Mouse (Mus musculus) retina, postnatal 7 days (tissue): ENCODE measurements at regions not wholly inside any gene's neighbourhood (a gene's known extent, or its start where the extent isn't known, plus 50 kb on each side); places are given as distances from the start of the nearest gene placed in this dataset.
A peak's percentile ranks its signal among the peaks of the same experiment; 100 is the strongest.

Experiments used
- DNase-seq: peaks from one replicate; pipeline ENCODE4 v3.0.0-alpha.2; 2012; ENCODE audit warnings: low read depth, low spot score

- no peak for DNase-seq
Measured at GRCm38 (mm10) chr8:103270815-103271553, 485.5 kb upstream of the Cdh11 start.

- no peak for DNase-seq
Measured at GRCm38 (mm10) chr8:103272305-103273079, 487.1 kb upstream of the Cdh11 start.

- DNase-seq = no peak
Measured at GRCm38 (mm10) chr8:103273476-103273875, 488.0 kb upstream of the Cdh11 start.

- DNase-seq = no peak
Measured at GRCm38 (mm10) chr8:103281801-103282200, 496.4 kb upstream of the Cdh11 start.

GRCm38 (mm10) chr8:103288561-103288974, 503.1 kb upstream of the Cdh11 start:
- DNase-seq = peak; percentile 6

- no peak for DNase-seq
Measured at GRCm38 (mm10) chr8:103292896-103293295, 507.5 kb upstream of the Cdh11 start.

- DNase-seq = no peak
Measured at GRCm38 (mm10) chr8:103306476-103307183, 521.2 kb upstream of the Cdh11 start.

GRCm38 (mm10) chr8:103313576-103313975, 528.1 kb upstream of the Cdh11 start:
- DNase-seq = no peak

- peak; percentile 25 for DNase-seq
Measured at GRCm38 (mm10) chr8:103314279-103315022, 529.0 kb upstream of the Cdh11 start.

- no peak for DNase-seq
Measured at GRCm38 (mm10) chr8:103315742-103316141, 530.3 kb upstream of the Cdh11 start.

GRCm38 (mm10) chr8:103316691-103317091, 531.2 kb upstream of the Cdh11 start:
- DNase-seq = no peak

GRCm38 (mm10) chr8:103317149-103317725, 531.8 kb upstream of the Cdh11 start:
- no peak for DNase-seq

- DNase-seq = no peak
Measured at GRCm38 (mm10) chr8:103324016-103324665, 538.7 kb upstream of the Cdh11 start.

GRCm38 (mm10) chr8:103331415-103331814, 546.0 kb upstream of the Cdh11 start:
- DNase-seq = no peak

GRCm38 (mm10) chr8:103337314-103337713, 551.9 kb upstream of the Cdh11 start:
- no peak for DNase-seq

- DNase-seq = no peak
Measured at GRCm38 (mm10) chr8:103339042-103339441, 553.6 kb upstream of the Cdh11 start.

- DNase-seq = no peak
Measured at GRCm38 (mm10) chr8:103339951-103340350, 554.5 kb upstream of the Cdh11 start.

GRCm38 (mm10) chr8:103343891-103344290, 558.4 kb upstream of the Cdh11 start:
- no peak for DNase-seq

- no peak for DNase-seq
Measured at GRCm38 (mm10) chr8:103344871-103345270, 559.4 kb upstream of the Cdh11 start.

- no peak for DNase-seq
Measured at GRCm38 (mm10) chr8:103347158-103347871, 561.9 kb upstream of the Cdh11 start.
